Mouse (Mus musculus) intestine, embryonic 16.5 days (tissue): ENCODE results near the gene Slc5a4a. TPM values are rescaled to one million over a fixed set of nuclear protein-coding genes. Genes with fewer than 3 reads are reported as not detected.

Experiments used
- ATAC-seq: fragments of 200-750 bp; cut with Nextera tagmentation; 2 replicates; pipeline ENCODE4 v1.8.0; 2017; ENCODE audit warnings: moderate TSS enrichment, moderate library complexity
- H3K27ac ChIP-seq: fragments of 300-500 bp; sonication (generic); 2 replicates; pipeline ENCODE4 v1.5.1; 2014; ENCODE audit warnings: mild to moderate bottlenecking, low read length
- H3K27me3 ChIP-seq: fragments of 300-500 bp; sonication (generic); replicated peaks from 2 replicates; pipeline ENCODE4 v1.6.1; 2014; ENCODE audit warnings: low read length, control low read depth, mixed read lengths; ENCODE audit not compliant: control insufficient read depth, insufficient read depth
- H3K36me3 ChIP-seq: fragments of 300-500 bp; sonication (generic); 2 replicates; pipeline ENCODE4 v1.6.1; 2014; ENCODE audit warnings: low read length, control low read depth; ENCODE audit not compliant: control insufficient read depth, insufficient read depth
- H3K4me1 ChIP-seq: fragments of 300-500 bp; sonication (generic); 2 replicates; pipeline ENCODE4 v1.6.1; 2014; ENCODE audit warnings: low read length, control low read depth, mixed read lengths; ENCODE audit not compliant: control insufficient read depth, insufficient read depth
- H3K4me2 ChIP-seq: fragments of 300-500 bp; sonication (generic); 2 replicates; pipeline ENCODE4 v1.6.1; 2014; ENCODE audit warnings: low read depth, low read length, control low read depth
- H3K4me3 ChIP-seq: fragments of 300-500 bp; sonication (generic); 2 replicates; pipeline ENCODE4 v1.5.1; 2014; ENCODE audit warnings: mild to moderate bottlenecking, low read length
- H3K9ac ChIP-seq: fragments of 300-500 bp; sonication (generic); 2 replicates; pipeline ENCODE4 v1.6.1; 2014; ENCODE audit warnings: low read depth, low read length
- H3K9me3 ChIP-seq: fragments of 300-500 bp; sonication (generic); 2 replicates; pipeline ENCODE4 v1.6.1; 2016; ENCODE audit warnings: low read length, control low read depth; ENCODE audit not compliant: control insufficient read depth
- WGBS: fragments of 180-500 bp; shearing (Covaris S2); extraction: QIAGEN DNeasy Blood & Tissue Kit; methylation state at CpG from one replicate; pipeline ENCODE4 v1.1.7; 2014; 5-methylcytosine and 5-hydroxymethylcytosine counted together
- polyA plus RNA-seq: library from polyadenylated mRNA; unstranded; fragments of >200 nt; fragmentation: Nextera tagmentation; extraction: Ambion mirVana; gene quantifications from 2 replicates; pipeline ENCODE4 v1.2.1, GENCODE M21; 2015

Slc5a4a gene
- polyA plus RNA-seq: 0.21 and 0.28 TPM in 2 replicates

- WGBS: 57% methylated on average over 5 of the region's 5 CpGs
- H3K27ac ChIP-seq: peak within 1 kb of the TSS; percentile 65; the same call in 1 of the 2 replicates
- peak; percentile 92 for ATAC-seq
- H3K9ac ChIP-seq: no peak within 1 kb of the TSS
- H3K36me3 ChIP-seq: no peaks in the 10 kb centered on the region
- H3K9me3 ChIP-seq: no peaks in the 10 kb centered on the region
- H3K4me1 ChIP-seq: 0 out of 2 replicates have a peak, but pooled peaks cover 2% of the 10 kb centered on the region
- H3K27me3 ChIP-seq: no peaks in the 10 kb centered on the region
- H3K4me3 ChIP-seq: no peak within 1 kb of the TSS
- H3K4me2 ChIP-seq: peak within 1 kb of the TSS; percentile 28
Measured at GRCm38 (mm10) chr10:76147278-76147677, at the start of gene Slc5a4a. Gene Slc5a4a (plus strand): TSS chr10:76147451.

- H3K9ac ChIP-seq: no peak within 1 kb of the TSS
- H3K9me3 ChIP-seq: no peaks in the 10 kb centered on the region
- no peaks in the 10 kb centered on the region for H3K27me3 ChIP-seq
- WGBS: 90% methylated on average over 4 of the region's 4 CpGs
- ATAC-seq: no peak
- H3K27ac ChIP-seq: no peak within 1 kb of the TSS
- no peaks in the 10 kb centered on the region for H3K4me1 ChIP-seq
- H3K36me3 ChIP-seq: no peaks in the 10 kb centered on the region
- no peak within 1 kb of the TSS for H3K4me3 ChIP-seq
- H3K4me2 ChIP-seq: no peak within 1 kb of the TSS
Measured at GRCm38 (mm10) chr10:76110861-76111260, 36.4 kb upstream of the Slc5a4a start, which contains the start of gene Slc5a4b. Gene Slc5a4b (minus strand): TSS chr10:76110961.

- Histone ChIP-seq H3K27me3 (no peaks in the 10 kb centered on the region), H3K4me3 (no peak overlapping the region), H3K4me1 (0 out of 2 replicates have a peak, but pooled peaks cover 4% of the 10 kb centered on the region), H3K9ac (no peak overlapping the region), H3K4me2 (no peak overlapping the region), H3K27ac (no peak overlapping the region), H3K36me3 (no peaks in the 10 kb centered on the region), H3K9me3 (no peaks in the 10 kb centered on the region)
- ATAC-seq: peak; percentile 60; the same call in 1 of the 2 replicates
- WGBS: 37% methylated on average over 5 of the region's 5 CpGs
Measured at GRCm38 (mm10) chr10:76117966-76118365, 29.3 kb upstream of the Slc5a4a start.

- WGBS: 20% methylated on average over 1 of the region's 1 CpGs
Measured at GRCm38 (mm10) chr10:76118741-76119140, 28.5 kb upstream of the Slc5a4a start.

GRCm38 (mm10) chr10:76120124-76120711 is 27.0 kb upstream of the Slc5a4a start:
- H3K4me3 ChIP-seq: no peak overlapping the region
- H3K4me2 ChIP-seq: no peak overlapping the region
- 0 out of 2 replicates have a peak, but pooled peaks have one; percentile 41 for ATAC-seq
- no peaks in the 10 kb centered on the region for H3K36me3 ChIP-seq
- H3K9me3 ChIP-seq: no peaks in the 10 kb centered on the region
- H3K27ac ChIP-seq: no peak overlapping the region
- no peaks in the 10 kb centered on the region for H3K27me3 ChIP-seq
- H3K4me1 ChIP-seq: 0 out of 2 replicates have a peak, but pooled peaks cover 4% of the 10 kb centered on the region
- WGBS: 22% methylated on average over 4 of the region's 4 CpGs
- no peak overlapping the region for H3K9ac ChIP-seq

More at GRCm38 (mm10) chr10:76118741-76119140, 28.5 kb upstream of the Slc5a4a start:
- Histone ChIP-seq H3K27ac (no peak overlapping the region), H3K4me1 (0 out of 2 replicates have a peak, but pooled peaks cover 4% of the 10 kb centered on the region), H3K36me3 (no peaks in the 10 kb centered on the region), H3K4me2 (no peak overlapping the region), H3K9ac (no peak overlapping the region), H3K27me3 (no peaks in the 10 kb centered on the region), H3K9me3 (no peaks in the 10 kb centered on the region), H3K4me3 (no peak overlapping the region)
- ATAC-seq: no peak

- ATAC-seq: peak; percentile 66; the same call in 1 of the 2 replicates
- Histone ChIP-seq H3K27ac (no peak overlapping the region), H3K4me2 (no peak overlapping the region), H3K9me3 (no peaks in the 10 kb centered on the region), H3K9ac (no peak overlapping the region), H3K27me3 (no peaks in the 10 kb centered on the region), H3K4me1 (0 out of 2 replicates have a peak, but pooled peaks cover 4% of the 10 kb centered on the region), H3K36me3 (no peaks in the 10 kb centered on the region), H3K4me3 (no peak overlapping the region)
- 50% methylated on average over 5 of the region's 5 CpGs for WGBS
Measured at GRCm38 (mm10) chr10:76121495-76121894, 25.8 kb upstream of the Slc5a4a start.

- no peak for ATAC-seq
- Histone ChIP-seq H3K9me3 (no peaks in the 10 kb centered on the region), H3K9ac (no peak overlapping the region), H3K27ac (no peak overlapping the region), H3K4me1 (no peaks in the 10 kb centered on the region), H3K4me3 (no peak overlapping the region), H3K27me3 (no peaks in the 10 kb centered on the region), H3K36me3 (no peaks in the 10 kb centered on the region), H3K4me2 (no peak overlapping the region)
- 41% methylated on average over 4 of the region's 4 CpGs for WGBS
Measured at GRCm38 (mm10) chr10:76132506-76132905, 14.7 kb upstream of the Slc5a4a start.

- ATAC-seq: no peak
- 79% methylated on average over 2 of the region's 2 CpGs for WGBS
- H3K27ac ChIP-seq: no peak overlapping the region
- H3K4me2 ChIP-seq: no peak overlapping the region
- H3K9me3 ChIP-seq: no peaks in the 10 kb centered on the region
- no peak overlapping the region for H3K9ac ChIP-seq
- no peaks in the 10 kb centered on the region for H3K36me3 ChIP-seq
- no peaks in the 10 kb centered on the region for H3K4me1 ChIP-seq
- H3K4me3 ChIP-seq: no peak overlapping the region
- H3K27me3 ChIP-seq: no peaks in the 10 kb centered on the region
Measured at GRCm38 (mm10) chr10:76136318-76136717, 10.9 kb upstream of the Slc5a4a start.

- WGBS: 49% methylated on average over 8 of the region's 8 CpGs
- Histone ChIP-seq H3K4me1 (0 out of 2 replicates have a peak, but pooled peaks cover 2% of the 10 kb centered on the region), H3K27me3 (no peaks in the 10 kb centered on the region), H3K27ac (peak overlapping the region; percentile 65; the same call in 1 of the 2 replicates), H3K9me3 (no peaks in the 10 kb centered on the region), H3K4me2 (peak overlapping the region; percentile 28), H3K36me3 (no peaks in the 10 kb centered on the region), H3K4me3 (no peak overlapping the region), H3K9ac (no peak overlapping the region)
- ATAC-seq: peak; percentile 97
Measured at GRCm38 (mm10) chr10:76146846-76147245, 405 bp upstream of the Slc5a4a start.
